Mouse (Mus musculus): ENCODE results near the gene Ifrd1. TPM values are rescaled to one million over a fixed set of nuclear protein-coding genes. Genes with fewer than 3 reads are reported as not detected.

The Ifrd1 gene
- total RNA-seq, 2 experiments from 2014 or later: 98.6 to 105 TPM

GRCm38 (mm10) chr12:40243821-40244221 is 4.5 kb downstream of the Ifrd1 start:
- DNase-seq: peak; percentile 71 to 84

GRCm38 (mm10) chr12:40243241-40243640 is 5.1 kb downstream of the Ifrd1 start:
- no peak for DNase-seq

GRCm38 (mm10) chr12:40239161-40239560 is 9.1 kb downstream of the Ifrd1 start:
- no peak for DNase-seq

- DNase-seq: no peak
Observed at GRCm38 (mm10) chr12:40232231-40232630, 16.1 kb downstream of the Ifrd1 start.

- DNase-seq: no peak
Observed at GRCm38 (mm10) chr12:40231632-40232031, 16.7 kb downstream of the Ifrd1 start.

GRCm38 (mm10) chr12:40224171-40224880 is 24.0 kb downstream of the Ifrd1 start:
- no peak for DNase-seq

- peak; percentile 11 to 52 for DNase-seq
Observed at GRCm38 (mm10) chr12:40223676-40224075, 24.6 kb downstream of the Ifrd1 start.

- DNase-seq: peak; percentile 98 to 99
Observed at GRCm38 (mm10) chr12:40223082-40223619, 25.2 kb downstream of the Ifrd1 start.

GRCm38 (mm10) chr12:40222251-40223081 is 25.8 kb downstream of the Ifrd1 start:
- DNase-seq: peak; percentile 96 to 99

- DNase-seq: no peak
Observed at GRCm38 (mm10) chr12:40221611-40222010, 26.7 kb downstream of the Ifrd1 start.

- DNase-seq: no peak
Observed at GRCm38 (mm10) chr12:40220896-40221295, 27.4 kb downstream of the Ifrd1 start.

- DNase-seq: peak; percentile 67 to 78
Observed at GRCm38 (mm10) chr12:40220001-40220570, 28.2 kb downstream of the Ifrd1 start.

GRCm38 (mm10) chr12:40218430-40218945 is 29.8 kb downstream of the Ifrd1 start:
- no peak for DNase-seq

- no peak for DNase-seq
Observed at GRCm38 (mm10) chr12:40217776-40218175, 30.5 kb downstream of the Ifrd1 start.

- DNase-seq: no peak
Observed at GRCm38 (mm10) chr12:40214888-40215876, 33.1 kb downstream of the Ifrd1 start.

GRCm38 (mm10) chr12:40209049-40209448 is 39.3 kb downstream of the Ifrd1 start:
- no peak for DNase-seq

GRCm38 (mm10) chr12:40207909-40208308 is 40.4 kb downstream of the Ifrd1 start:
- DNase-seq: no peak

GRCm38 (mm10) chr12:40202161-40203035 is 45.9 kb downstream of the Ifrd1 start:
- no peak for DNase-seq

- no peak for DNase-seq
Observed at GRCm38 (mm10) chr12:40200484-40201235, 47.6 kb downstream of the Ifrd1 start.

All from heart, adult 18-20 months (tissue).